Mouse (Mus musculus) ES-CJ7 (cell line): ENCODE data around the gene Hist2h2ac.
"Not testable (repeated sequence)": the region's sequence is repeated elsewhere in the genome, so short reads cannot be mapped to it uniquely, and the experiment has no call there.

ENCODE experiments used
- DNase-seq: peaks from one replicate; pipeline ENCODE4 v3.0.0; 2011; ENCODE audit warnings: low read depth, low spot score

Hist2h2ac gene

GRCm38 (mm10) chr3:96181510-96182381 is 38.9 kb downstream of the Hist2h2ac start:
- DNase-seq, result no peak

- DNase-seq, result no peak
Observed at GRCm38 (mm10) chr3:96180727-96181477, 39.8 kb downstream of the Hist2h2ac start, which contains the start of gene Sv2a. TSS of gene Sv2a (plus strand) at chr3:96181151.

- DNase-seq, result no peak
Observed at GRCm38 (mm10) chr3:96179531-96179930, 41.1 kb downstream of the Hist2h2ac start.

- no peak for DNase-seq
Observed at GRCm38 (mm10) chr3:96178902-96179301, 41.8 kb downstream of the Hist2h2ac start.

- no peak for DNase-seq
Observed at GRCm38 (mm10) chr3:96178427-96178826, 42.3 kb downstream of the Hist2h2ac start.

GRCm38 (mm10) chr3:96175251-96175650 is 45.4 kb downstream of the Hist2h2ac start:
- peak; percentile 66 for DNase-seq

GRCm38 (mm10) chr3:96174042-96174441 is 46.6 kb downstream of the Hist2h2ac start:
- not testable (repeated sequence) for DNase-seq

GRCm38 (mm10) chr3:96173185-96173584 is 47.5 kb downstream of the Hist2h2ac start:
- no peak for DNase-seq

GRCm38 (mm10) chr3:96172197-96173178 is 48.2 kb downstream of the Hist2h2ac start, which contains the start of gene Sf3b4:
TSS of gene Sf3b4 (plus strand) at chr3:96172332.
- peak; percentile 92 for DNase-seq

- no peak for DNase-seq
Observed at GRCm38 (mm10) chr3:96171583-96172196, 49.0 kb downstream of the Hist2h2ac start.

- DNase-seq, result peak; percentile 39
Observed at GRCm38 (mm10) chr3:96170976-96171545, 49.6 kb downstream of the Hist2h2ac start.
